Mouse (Mus musculus): ENCODE results near the gene Batf2.
A peak's percentile ranks its signal among the peaks of the same experiment; 100 is the strongest.
"Not testable (repeated sequence)": the region's sequence is repeated elsewhere in the genome, so short reads cannot be mapped to it uniquely, and the experiment has no call there.

Batf2 gene

GRCm38 (mm10) chr19:6140678-6141393 lies at the start of gene Batf2:
TSS of gene Batf2 (plus strand) at chr19:6140983.
- peak; percentile 92 to 93 for DNase-seq (ENCODE audit: low spot score in 2 of 2)

GRCm38 (mm10) chr19:6094119-6094518 lies 46.7 kb upstream of the Batf2 start, which contains the start of gene AC131692.1:
TSS of gene AC131692.1 (plus strand) at chr19:6094419.
- no peak for DNase-seq (ENCODE audit: low spot score in 2 of 2)

- DNase-seq (ENCODE audit: low spot score in 2 of 2): no peak
Measured at GRCm38 (mm10) chr19:6097847-6098246, 42.9 kb upstream of the Batf2 start.

DNA sequence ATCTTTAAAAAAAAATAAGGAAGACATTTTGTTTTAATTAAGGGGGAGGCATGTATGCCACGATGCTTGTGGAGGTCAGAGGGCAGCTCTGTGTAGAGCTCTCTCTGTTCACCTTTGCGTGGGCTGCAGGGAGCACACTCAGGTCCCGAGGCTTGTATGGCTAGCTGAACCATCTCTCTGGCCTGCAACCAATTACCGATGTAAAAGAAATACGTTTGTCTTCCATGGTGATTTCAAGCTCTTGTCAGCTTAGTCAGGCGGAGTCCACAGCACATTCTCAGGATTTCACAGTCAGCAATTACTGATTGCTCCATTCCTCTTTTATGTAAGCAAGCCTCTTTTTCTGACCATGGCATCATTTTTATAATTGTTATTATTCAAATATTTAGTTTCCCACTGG lies 39.6 kb upstream of the Batf2 start:
- DNase-seq (ENCODE audit: low spot score in 2 of 2): no peak

DNA sequence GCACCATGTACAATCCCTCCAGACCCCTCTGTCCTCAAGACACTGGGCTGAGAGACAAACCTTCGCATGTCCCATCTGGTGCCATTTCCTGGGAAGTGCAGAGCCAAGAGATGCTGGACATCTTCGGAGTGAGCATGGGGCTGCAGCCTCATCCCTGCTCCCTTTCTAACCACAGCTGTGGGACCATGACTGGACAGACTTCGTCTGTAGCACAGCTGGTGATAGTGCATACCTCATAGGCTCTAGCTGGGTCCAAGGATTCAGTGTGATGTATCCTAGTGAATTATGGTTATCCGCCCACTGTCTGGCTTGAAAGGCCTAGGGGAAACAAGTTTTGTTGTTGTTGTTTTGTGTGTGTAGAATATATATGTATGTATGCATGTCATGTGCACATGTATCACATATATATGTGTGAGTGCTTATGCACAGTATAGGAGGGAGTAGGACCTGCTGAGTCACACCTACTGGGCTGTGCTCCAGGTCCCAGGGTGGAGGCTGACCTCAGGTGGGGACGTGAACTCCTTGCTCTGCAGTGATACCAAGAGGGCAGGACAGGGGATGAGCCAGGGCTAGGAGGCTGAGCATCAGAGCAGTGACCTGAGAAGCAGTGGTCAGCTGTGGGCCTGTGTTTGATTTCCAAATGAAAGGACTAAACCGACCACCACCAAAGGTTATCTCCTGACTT lies 38.5 kb upstream of the Batf2 start:
- DNase-seq (ENCODE audit: low spot score in 2 of 2): no peak

DNA sequence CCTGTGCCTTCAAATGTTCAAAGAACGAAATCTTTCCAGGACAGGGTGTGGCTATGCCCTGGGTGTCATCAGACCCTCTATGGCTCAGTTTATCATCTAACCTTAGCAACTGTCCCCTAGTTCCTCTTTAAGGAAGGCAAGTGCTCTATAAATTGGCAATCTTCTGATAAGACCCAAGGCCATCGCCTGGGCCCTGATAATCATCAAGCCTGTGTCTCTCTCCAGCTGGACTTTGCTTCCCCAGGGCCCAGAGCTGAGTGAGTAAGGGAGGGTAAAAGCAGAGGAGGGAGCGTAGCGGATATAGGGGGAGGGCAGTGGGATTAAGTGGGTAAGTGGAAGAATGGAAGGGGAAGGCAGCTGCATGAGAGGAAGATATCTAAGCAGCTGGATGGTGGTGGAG lies 36.3 kb upstream of the Batf2 start:
- DNase-seq (ENCODE audit: low spot score in 2 of 2): no peak

GRCm38 (mm10) chr19:6105586-6105985 lies 35.2 kb upstream of the Batf2 start, which contains the start of gene Naaladl1:
TSS of gene Naaladl1 (plus strand) at chr19:6105782.
- no peak for DNase-seq (ENCODE audit: low spot score in 2 of 2)

DNA sequence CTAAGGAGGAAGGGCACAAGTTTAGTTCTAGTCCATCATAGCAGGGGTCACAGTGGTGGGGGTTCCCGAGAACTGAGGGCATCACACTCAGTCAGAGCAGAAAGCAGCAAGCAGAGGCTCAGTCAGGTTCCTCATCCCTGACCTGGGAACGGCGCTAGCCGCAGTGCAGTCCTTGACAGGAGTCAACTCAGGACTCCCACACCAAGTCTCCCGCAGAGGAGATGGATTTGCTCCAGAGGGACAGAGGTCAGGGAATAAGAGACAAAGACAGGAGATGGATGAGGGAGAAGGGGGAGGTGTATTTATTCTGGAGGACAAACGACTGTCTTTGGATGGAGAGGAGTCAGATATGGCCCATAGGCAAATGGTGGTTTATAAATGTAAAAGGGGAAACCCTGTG lies 27.7 kb upstream of the Batf2 start:
- DNase-seq (ENCODE audit: low spot score in 2 of 2): no peak

DNA sequence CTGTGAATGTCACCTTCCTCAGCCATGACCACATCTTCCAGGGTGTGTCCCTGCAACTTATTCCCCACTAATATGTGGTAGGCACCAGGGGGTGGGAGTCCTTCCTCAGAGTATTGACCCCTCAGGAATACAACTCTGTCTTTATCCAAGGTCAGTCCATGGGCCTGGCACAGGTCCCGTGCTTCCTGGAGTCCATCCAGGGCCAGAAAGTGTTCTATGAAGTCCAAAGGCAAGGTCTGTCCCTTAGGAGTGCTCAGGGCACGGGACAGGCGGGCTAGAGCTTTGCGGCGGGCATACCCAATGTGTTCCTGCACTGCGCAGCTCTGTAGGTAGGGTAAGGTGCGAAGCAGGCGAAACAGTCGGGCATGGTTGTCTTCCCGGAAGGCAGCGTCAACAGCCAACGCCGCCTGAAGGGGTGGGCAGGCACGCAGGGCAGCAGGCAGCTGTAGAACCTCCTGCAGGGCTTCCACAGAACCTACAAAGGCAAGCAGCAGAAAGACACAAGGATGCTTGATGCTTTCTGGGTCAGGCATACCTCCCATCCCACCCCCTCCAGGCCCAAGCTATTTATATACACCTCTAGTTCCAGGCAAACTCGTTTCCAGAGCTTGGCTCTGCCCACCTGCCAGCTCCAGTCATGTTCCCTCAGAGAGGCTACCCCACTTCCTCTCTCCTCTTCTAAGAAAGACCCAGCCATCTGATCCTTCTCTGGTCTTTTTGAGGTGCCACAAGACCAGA lies 24.5 kb upstream of the Batf2 start:
- DNase-seq (ENCODE audit: low spot score in 2 of 2): no peak

- peak in 1 of 2 experiments; percentile 33 for DNase-seq (ENCODE audit: low spot score in 2 of 2)
Measured at GRCm38 (mm10) chr19:6117346-6117985, 23.3 kb upstream of the Batf2 start.

DNA sequence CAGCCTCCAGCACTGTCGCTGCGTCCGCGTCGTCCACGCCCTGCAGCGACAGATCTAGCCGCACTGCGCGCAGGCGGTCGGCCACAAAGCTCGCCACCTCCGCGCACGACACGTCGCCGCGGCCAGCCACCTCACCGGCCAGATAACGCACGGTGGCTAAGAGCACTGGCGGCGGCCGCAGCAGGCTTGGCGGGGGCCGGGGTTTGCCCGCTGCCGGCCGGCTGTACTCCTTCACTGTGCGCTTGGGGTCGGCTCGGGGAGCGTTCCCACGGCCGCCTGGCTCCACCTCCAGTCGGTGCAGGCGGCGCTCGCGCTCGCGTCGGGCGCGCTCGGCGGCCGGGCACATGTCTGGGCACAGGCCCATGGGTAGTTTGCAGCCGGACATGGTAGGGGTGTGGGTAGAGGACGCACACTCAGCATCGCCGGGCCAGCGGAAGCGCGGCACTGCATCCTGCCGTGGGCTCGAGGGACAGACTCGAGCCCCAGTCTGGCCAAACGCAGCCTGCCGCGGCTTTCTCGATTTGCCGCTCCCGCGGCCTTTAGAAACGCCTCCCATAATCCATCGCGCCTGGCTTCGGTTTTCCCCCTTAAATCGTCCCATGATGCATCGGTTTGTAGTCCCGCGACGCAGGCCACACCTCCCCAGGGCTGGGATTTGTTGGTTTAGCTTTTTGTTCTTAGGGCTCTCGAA lies 22.7 kb upstream of the Batf2 start, which contains the start of gene Sac3d1:
Sac3d1 (minus strand) TSS at position 665 of the 691 bp plus-strand sequence.
- DNase-seq (ENCODE audit: low spot score in 2 of 2): peak; percentile 83

GRCm38 (mm10) chr19:6118677-6119185 lies 22.1 kb upstream of the Batf2 start:
- no peak for DNase-seq (ENCODE audit: low spot score in 2 of 2)

GRCm38 (mm10) chr19:6121761-6122160 lies 19.0 kb upstream of the Batf2 start:
- DNase-seq (ENCODE audit: low spot score in 2 of 2): no peak

GRCm38 (mm10) chr19:6123330-6123729 lies 17.5 kb upstream of the Batf2 start:
- DNase-seq (ENCODE audit: low spot score in 2 of 2): no peak

DNA sequence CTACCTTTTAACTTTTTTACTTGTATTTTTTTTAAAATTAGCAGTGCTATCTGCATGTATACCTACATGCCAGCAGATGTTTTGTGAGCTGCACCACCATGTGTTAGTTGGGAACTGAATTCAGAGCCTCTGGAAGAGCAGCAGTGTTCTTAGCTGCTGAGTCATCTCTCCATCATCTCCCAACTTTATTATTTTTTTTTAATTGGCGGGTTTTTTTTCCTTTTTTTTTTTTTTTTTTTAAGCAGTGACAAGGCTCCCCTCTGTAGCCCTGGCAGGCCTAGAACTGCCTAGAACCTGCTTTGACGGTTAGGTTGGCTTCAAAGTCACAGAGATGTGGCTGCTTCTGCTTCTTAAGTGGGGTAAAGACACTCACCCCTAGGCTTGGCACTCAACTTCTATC lies 15.9 kb upstream of the Batf2 start:
- DNase-seq (ENCODE audit: low spot score in 2 of 2): no peak

- peak; percentile 31 to 69 for DNase-seq (ENCODE audit: low spot score in 2 of 2)
Measured at GRCm38 (mm10) chr19:6126289-6126688, 14.5 kb upstream of the Batf2 start.

DNA sequence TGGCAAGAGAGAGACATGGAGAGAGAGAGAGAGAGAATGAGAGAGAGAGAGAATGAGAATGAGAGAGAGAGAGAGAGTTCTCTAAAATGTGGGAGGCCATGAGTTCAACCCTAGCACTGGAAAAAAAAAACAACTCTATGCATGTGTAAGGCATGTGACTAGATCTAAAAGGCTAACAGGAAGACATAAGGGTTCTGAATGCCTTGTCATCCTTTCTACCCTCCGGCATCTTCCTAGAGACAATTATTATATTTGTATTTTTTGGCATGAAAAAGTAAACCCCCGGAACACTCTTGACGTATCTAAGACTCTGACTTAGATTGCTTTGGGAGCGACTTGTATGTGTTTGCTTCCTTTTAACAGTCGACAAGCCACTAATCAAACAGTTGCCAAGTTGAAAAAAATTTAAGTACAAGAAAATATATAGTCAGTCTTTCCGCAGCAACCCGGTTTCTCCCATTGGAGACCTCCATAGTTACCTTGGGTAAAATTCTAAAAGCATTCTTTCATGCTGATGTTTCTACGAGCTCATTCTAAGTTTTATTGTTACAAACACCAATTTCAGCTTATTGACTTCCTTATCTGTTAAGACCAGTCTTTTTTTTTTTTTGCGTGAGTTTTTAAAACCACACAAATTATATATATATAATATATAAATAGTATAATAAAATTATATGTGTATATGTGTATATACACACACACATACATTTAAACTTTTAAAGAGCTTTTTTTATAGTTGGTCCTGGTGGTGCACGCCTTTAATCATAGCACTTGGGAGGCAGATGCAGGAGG lies 13.8 kb upstream of the Batf2 start:
- no peak for DNase-seq (ENCODE audit: low spot score in 2 of 2)

GRCm38 (mm10) chr19:6127760-6128341 lies 12.9 kb upstream of the Batf2 start, which contains the start of gene Snx15:
TSS of gene Snx15 (minus strand) at chr19:6128304.
- DNase-seq (ENCODE audit: low spot score in 2 of 2): peak; percentile 95 to 97

- DNase-seq (ENCODE audit: low spot score in 2 of 2): not testable (repeated sequence)
Measured at GRCm38 (mm10) chr19:6130414-6131128, 10.2 kb upstream of the Batf2 start.
